Comparison of ENCODE assay signal across 8 mouse cellular contexts in the genomic region with DNA sequence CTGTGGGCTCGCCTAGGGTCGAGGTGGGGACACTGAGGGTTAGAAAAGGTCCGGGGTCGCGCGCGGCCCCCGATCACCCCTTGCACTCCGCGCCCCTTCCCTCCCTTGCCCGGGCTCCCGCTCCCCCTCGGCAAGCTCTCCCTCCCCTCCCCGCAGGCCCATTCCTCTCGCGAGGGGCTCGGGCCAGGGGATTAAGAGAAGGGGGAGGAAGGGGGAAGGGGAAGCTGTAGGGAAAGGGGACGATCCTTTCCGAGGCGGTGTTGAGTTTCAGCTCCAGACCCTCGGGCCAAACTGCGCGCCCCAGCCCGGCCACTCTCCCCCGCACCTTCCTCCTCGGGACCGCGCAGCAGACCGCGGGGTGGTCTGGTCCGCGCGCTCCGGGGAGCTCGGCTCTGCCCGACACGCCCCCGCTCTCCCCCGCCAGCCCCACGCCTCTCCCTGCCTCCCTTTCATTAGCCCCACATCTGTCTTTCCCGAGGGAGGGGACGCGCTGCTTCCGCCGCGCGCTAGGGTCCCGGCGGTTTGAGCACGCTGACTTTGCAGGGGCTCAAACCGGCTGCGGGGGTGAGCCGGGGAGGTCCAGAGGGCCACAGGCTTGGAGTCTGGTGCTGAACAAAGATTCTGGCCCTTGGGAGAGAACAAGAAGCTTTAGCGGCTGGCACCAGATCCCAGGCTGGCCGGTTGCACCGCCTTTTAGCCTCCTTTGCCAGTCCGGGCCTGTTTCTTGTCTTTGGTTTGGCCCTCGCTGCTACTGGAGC. TPM values are rescaled to one million over a fixed set of nuclear protein-coding genes. Genes with fewer than 3 reads are reported as not detected.
A peak's percentile ranks its signal among the peaks of the same experiment; 100 is the strongest.
DNase-seq lines count a peak whose midpoint lies in the region; ATAC-seq and TF ChIP-seq lines count a peak whose summit lies in the region.

No protein-coding gene starts in this region.

- TF ChIP-seq CTCF in lung, postnatal 0 days (IDR thresholded peaks at IDR 0.05): no peak

- TF ChIP-seq EP300 in lung, postnatal 0 days (IDR thresholded peaks at IDR 0.05): no peak

- peak; percentile 52 to 57 for DNase-seq in layer of hippocampus, postnatal 14 days (ENCODE audit: low spot score in 2 of 2)
- DNase-seq in layer of hippocampus, adult 9-10 months (ENCODE audit: low spot score): no peak
- peak; percentile 94 for DNase-seq in embryonic facial prominence, embryonic 10.5 days (ENCODE audit: low spot score)
- DNase-seq in heart, adult 18-20 months: peak; percentile 73 to 75
- peak; percentile 58 for DNase-seq in lung, postnatal 0 days (ENCODE audit: low spot score)
- DNase-seq in retina, postnatal 7 days (ENCODE audit: low read depth, low spot score): peak; percentile 51
- DNase-seq in thymus, postnatal 0 days (ENCODE audit: low spot score): no peak

- H3K4me2 ChIP-seq in kidney, embryonic 15.5 days: peak overlapping the region; percentile 94
- H3K4me2 ChIP-seq in lung, postnatal 0 days (replicated peaks; ENCODE audit: low read depth, low read length): peak overlapping the region; percentile 90

- under 1% methylated on average over 58 of the region's 58 CpGs for WGBS in embryonic facial prominence, embryonic 10.5 days
- under 1% methylated on average over 55 of the region's 58 CpGs for WGBS in kidney, embryonic 15.5 days
- WGBS in lung, postnatal 0 days: 1% methylated on average over 42 of the region's 58 CpGs

- H3K9ac ChIP-seq in kidney, embryonic 15.5 days: peak overlapping the region; percentile 74
- peak overlapping the region; percentile 37 for H3K9ac ChIP-seq in lung, postnatal 0 days (replicated peaks; ENCODE audit: low read depth)

- peaks cover 66% of the 10 kb centered on the region for H3K4me1 ChIP-seq in embryonic facial prominence, embryonic 10.5 days
- peaks cover 52% of the 10 kb centered on the region for H3K4me1 ChIP-seq in kidney, embryonic 15.5 days
- H3K4me1 ChIP-seq in lung, postnatal 0 days (ENCODE audit: insufficient read depth, low read depth, low read length): no peaks in the 10 kb centered on the region; the same call in 1 of the 2 replicates

- H3K9me3 ChIP-seq in embryonic facial prominence, embryonic 10.5 days: peaks cover 9% of the 10 kb centered on the region
- H3K9me3 ChIP-seq in kidney, embryonic 15.5 days (replicated peaks): no peaks in the 10 kb centered on the region
- no peaks in the 10 kb centered on the region for H3K9me3 ChIP-seq in lung, postnatal 0 days (ENCODE audit: low read length)

- peak overlapping the region; percentile 100 for H3K27ac ChIP-seq in embryonic facial prominence, embryonic 10.5 days (replicated peaks)
- H3K27ac ChIP-seq in kidney, embryonic 15.5 days: peak overlapping the region; percentile 99
- H3K27ac ChIP-seq in lung, postnatal 0 days (ENCODE audit: low read length): peak overlapping the region; percentile 72

- H3K36me3 ChIP-seq in embryonic facial prominence, embryonic 10.5 days (replicated peaks): peaks cover 22% of the 10 kb centered on the region
- H3K36me3 ChIP-seq in kidney, embryonic 15.5 days: peaks cover 11% of the 10 kb centered on the region
- H3K36me3 ChIP-seq in lung, postnatal 0 days (ENCODE audit: insufficient read depth, low read length): no peaks in the 10 kb centered on the region

- H3K4me3 ChIP-seq in embryonic facial prominence, embryonic 10.5 days: peak overlapping the region; percentile 72
- peak overlapping the region; percentile 51 for H3K4me3 ChIP-seq in kidney, embryonic 15.5 days (replicated peaks)
- H3K4me3 ChIP-seq in lung, postnatal 0 days (ENCODE audit: low read depth, low read length): peak overlapping the region; percentile 52

- ATAC-seq in kidney, embryonic 15.5 days (replicated peaks; ENCODE audit: low FRiP score): peak; percentile 87
- peak; percentile 51 for ATAC-seq in lung, postnatal 0 days

- peaks cover 11% of the 10 kb centered on the region for H3K27me3 ChIP-seq in embryonic facial prominence, embryonic 10.5 days (replicated peaks; ENCODE audit: low read depth, poor library complexity, severe bottlenecking)
- no peaks in the 10 kb centered on the region for H3K27me3 ChIP-seq in kidney, embryonic 15.5 days
- 0 out of 2 replicates have a peak, but pooled peaks cover 5% of the 10 kb centered on the region for H3K27me3 ChIP-seq in lung, postnatal 0 days (replicated peaks; ENCODE audit: insufficient read depth, low read length)

RNA-seq across cellular contexts. Expression of gene Efs, which starts 0.7 kb away (rescaled TPM):
- 10 to 100 TPM; 14.7 to 17.0 TPM for total RNA-seq in layer of hippocampus, postnatal 14 days (2021)
- 42.4 and 42.9 TPM in 2 replicates for polyA plus RNA-seq in embryonic facial prominence, embryonic 10.5 days (2016; fragmentation: Nextera tagmentation; extraction: Ambion mirVana)
- total RNA-seq in heart, adult 18-20 months (2021): 1 to 10 TPM; 1.7 to 2.0 TPM
- 29.1 and 32.1 TPM in 2 replicates for polyA plus RNA-seq in kidney, embryonic 15.5 days (2015; fragmentation: Nextera tagmentation; extraction: Ambion mirVana)
- 8.1 and 8.5 TPM in 2 replicates for polyA plus RNA-seq in lung, postnatal 0 days (2015; fragmentation: Nextera tagmentation; extraction: Ambion mirVana)
- polyA plus RNA-seq in thymus, postnatal 0 days (2015; fragmentation: Nextera tagmentation; extraction: Ambion mirVana): 8.2 and 9.2 TPM in 2 replicates

RNA-seq across cellular contexts. Expression of gene Il25, which starts 5.9 kb away (rescaled TPM):
- total RNA-seq in layer of hippocampus, postnatal 14 days (2021): not detected
- polyA plus RNA-seq in embryonic facial prominence, embryonic 10.5 days (2016; fragmentation: Nextera tagmentation; extraction: Ambion mirVana): 0.14 TPM in 1 of 2 replicates, not detected in the other
- total RNA-seq in heart, adult 18-20 months (2021): not detected
- not detected in 2 replicates for polyA plus RNA-seq in kidney, embryonic 15.5 days (2015; fragmentation: Nextera tagmentation; extraction: Ambion mirVana)
- not detected in 2 replicates for polyA plus RNA-seq in lung, postnatal 0 days (2015; fragmentation: Nextera tagmentation; extraction: Ambion mirVana)
- polyA plus RNA-seq in thymus, postnatal 0 days (2015; fragmentation: Nextera tagmentation; extraction: Ambion mirVana): not detected in 2 replicates

RNA-seq across cellular contexts. Expression of gene Cmtm5, which starts 9.5 kb away (rescaled TPM):
- 10 to 100 TPM; 57.9 to 58.0 TPM for total RNA-seq in layer of hippocampus, postnatal 14 days (2021)
- polyA plus RNA-seq in embryonic facial prominence, embryonic 10.5 days (2016; fragmentation: Nextera tagmentation; extraction: Ambion mirVana): 2.2 and 2.7 TPM in 2 replicates
- under 1 TPM in 1 of 2 experiments, not detected in 1; 0.44 TPM for total RNA-seq in heart, adult 18-20 months (2021)
- 0.96 and 2.0 TPM in 2 replicates for polyA plus RNA-seq in kidney, embryonic 15.5 days (2015; fragmentation: Nextera tagmentation; extraction: Ambion mirVana)
- polyA plus RNA-seq in lung, postnatal 0 days (2015; fragmentation: Nextera tagmentation; extraction: Ambion mirVana): 0.21 and 0.40 TPM in 2 replicates
- polyA plus RNA-seq in thymus, postnatal 0 days (2015; fragmentation: Nextera tagmentation; extraction: Ambion mirVana): 0.22 TPM in 1 of 2 replicates, not detected in the other

RNA-seq across cellular contexts. Expression of gene Slc22a17, which starts 13.6 kb away (rescaled TPM):
- total RNA-seq in layer of hippocampus, postnatal 14 days (2021): 100 to 1,000 TPM; 676 to 680 TPM
- polyA plus RNA-seq in embryonic facial prominence, embryonic 10.5 days (2016; fragmentation: Nextera tagmentation; extraction: Ambion mirVana): 41.4 and 45.7 TPM in 2 replicates
- total RNA-seq in heart, adult 18-20 months (2021): 1 to 10 TPM; 1.9 to 2.5 TPM
- 47.6 and 53.8 TPM in 2 replicates for polyA plus RNA-seq in kidney, embryonic 15.5 days (2015; fragmentation: Nextera tagmentation; extraction: Ambion mirVana)
- polyA plus RNA-seq in lung, postnatal 0 days (2015; fragmentation: Nextera tagmentation; extraction: Ambion mirVana): 13.6 and 13.8 TPM in 2 replicates
- 4.1 and 4.3 TPM in 2 replicates for polyA plus RNA-seq in thymus, postnatal 0 days (2015; fragmentation: Nextera tagmentation; extraction: Ambion mirVana)

RNA-seq across cellular contexts. Expression of gene Pabpn1, which starts 34.3 kb away (rescaled TPM):
- 100 to 1,000 TPM; 256 to 278 TPM for total RNA-seq in layer of hippocampus, postnatal 14 days (2021)
- 173 TPM in 2 replicates for polyA plus RNA-seq in embryonic facial prominence, embryonic 10.5 days (2016; fragmentation: Nextera tagmentation; extraction: Ambion mirVana)
- total RNA-seq in heart, adult 18-20 months (2021): 10 to 100 TPM; 39.1 to 46.9 TPM
- 144 and 157 TPM in 2 replicates for polyA plus RNA-seq in kidney, embryonic 15.5 days (2015; fragmentation: Nextera tagmentation; extraction: Ambion mirVana)
- polyA plus RNA-seq in lung, postnatal 0 days (2015; fragmentation: Nextera tagmentation; extraction: Ambion mirVana): 64.4 and 66.1 TPM in 2 replicates
- polyA plus RNA-seq in thymus, postnatal 0 days (2015; fragmentation: Nextera tagmentation; extraction: Ambion mirVana): 91.7 and 109 TPM in 2 replicates

Comparison
In these comparisons a context has a peak if more than half of its experiments do, and no peak if none do; other contexts are left out.
1. DNase-seq: peak in layer of hippocampus, postnatal 14 days (2 of 2), embryonic facial prominence, embryonic 10.5 days (single experiment), heart, adult 18-20 months (2 of 2), lung, postnatal 0 days (single experiment) and retina, postnatal 7 days (single experiment); none in layer of hippocampus, adult 9-10 months (single experiment) and thymus, postnatal 0 days (single experiment).
2. Peak in every context shown above with its lines, with median percentiles within 50 percentile points of each other: H3K27ac ChIP-seq and H3K4me3 ChIP-seq.